Mouse (Mus musculus) MN1 (cell line): ENCODE data around the gene Adat3.

ENCODE experiments used
- DNase-seq: peaks from one replicate; pipeline ENCODE4 v3.0.0-alpha.2; 2016; ENCODE audit warnings: low spot score

Gene Adat3

GRCm38 (mm10) chr10:80653156-80653720 lies 50.6 kb downstream of the Adat3 start:
- no peak for DNase-seq

GRCm38 (mm10) chr10:80654866-80655265 lies 52.2 kb downstream of the Adat3 start:
- DNase-seq: no peak

GRCm38 (mm10) chr10:80655406-80656129 lies 52.9 kb downstream of the Adat3 start:
- no peak for DNase-seq

- peak; percentile 97 for DNase-seq
Measured at GRCm38 (mm10) chr10:80656130-80656862, 53.6 kb downstream of the Adat3 start.

- DNase-seq: peak; percentile 61
Measured at GRCm38 (mm10) chr10:80656863-80657623, 54.4 kb downstream of the Adat3 start, which contains the start of gene Btbd2. Gene Btbd2, minus strand, starts transcription at chr10:80657071.
